Mouse (Mus musculus): ENCODE measurements around the gene Tbc1d21. TPM values are rescaled to one million over a fixed set of nuclear protein-coding genes. Genes with fewer than 3 reads are reported as not detected.

The Tbc1d21 gene
- total and polyA plus RNA-seq, 3 experiments = 4.6 TPM; not detected in 2

- peaks cover 16% of the 10 kb centered on the region for H3K9me3 ChIP-seq (replicated peaks; ENCODE audit: low read length)
- no peaks in the 10 kb centered on the region for H3K36me3 ChIP-seq (replicated peaks in 1 of 2; ENCODE audit: control insufficient read depth in 1 of 2, insufficient read depth in 1 of 2, low read length in 1 of 2)
- H3K79me2 ChIP-seq (replicated peaks; ENCODE audit: control insufficient read depth, extremely low read depth, insufficient read depth, poor library complexity, severe bottlenecking) = no peaks in the 10 kb centered on the region
- in situ Hi-C loops (cut with MboI; ENCODE audit: low pct_ligation_motif_present, low pct_unique_long_range_greater_than_20kb, low sequenced_read_pairs) = loop anchor here (5.0 kb wide), 1 partner anchor 42 kb away; the partner anchor contains the start of gene Tbc1d21
- TF ChIP-seq IRF4 (IDR thresholded peaks at IDR 0.05; ENCODE audit: low read depth, low read length) (no peak; the same call in 1 of the 2 replicates), CTCF (conservative IDR thresholded peaks at IDR 0.05 in 1 of 2, IDR thresholded peaks at IDR 0.05 in 1 of 2; ENCODE audit: low read depth in 2 of 2, low read length in 2 of 2) (peak; percentile 90 to 99), UBTF (IDR thresholded peaks at IDR 0.05; ENCODE audit: low read depth, low read length) (no peak), HCFC1 (IDR thresholded peaks at IDR 0.05; ENCODE audit: low read depth, low read length) (no peak), MEF2A (IDR thresholded peaks at IDR 0.05; ENCODE audit: borderline replicate concordance, low read depth, low read length) (no peak), SMC3 (IDR thresholded peaks at IDR 0.05; ENCODE audit: low read depth, low read length) (peak; percentile 97), POLR2AphosphoS2 (IDR thresholded peaks at IDR 0.05; ENCODE audit: low read depth, low read length) (no peak), ELF1 (IDR thresholded peaks at IDR 0.05; ENCODE audit: low read depth, low read length) (no peak; the same call in 1 of the 2 replicates), RCOR1 (conservative IDR thresholded peaks at IDR 0.05; ENCODE audit: low read depth, low read length) (no peak), ETS1 (conservative IDR thresholded peaks at IDR 0.05; ENCODE audit: low read depth, low read length) (no peak), CHD2 (IDR thresholded peaks at IDR 0.05; ENCODE audit: low read length) (no peak), PAX5 (IDR thresholded peaks at IDR 0.05; ENCODE audit: low read length) (no peak), EP300 (IDR thresholded peaks at IDR 0.05; ENCODE audit: low read length) (no peak), MAZ (IDR thresholded peaks at IDR 0.05; ENCODE audit: low read depth, low read length) (no peak), USF2 (conservative IDR thresholded peaks at IDR 0.05; ENCODE audit: low read depth, low read length) (no peak), TCF12 (IDR thresholded peaks at IDR 0.05; ENCODE audit: low read depth, low read length) (0 out of 2 replicates have a peak, but pooled peaks have one; percentile 22), NELFE (IDR thresholded peaks at IDR 0.05; ENCODE audit: low read depth, low read length) (peak; percentile 30; the same call in 1 of the 2 replicates), TBP (conservative IDR thresholded peaks at IDR 0.05; ENCODE audit: low read depth, low read length) (no peak), JUN (IDR thresholded peaks at IDR 0.05; ENCODE audit: insufficient read depth, low read depth, low read length) (no peak), MAX (IDR thresholded peaks at IDR 0.05; ENCODE audit: low read length) (0 out of 2 replicates have a peak, but pooled peaks have one; percentile 8), MYC (IDR thresholded peaks at IDR 0.05; ENCODE audit: low read depth, low read length) (no peak), NRF1 (IDR thresholded peaks at IDR 0.05; ENCODE audit: low read depth, low read length) (peak; percentile 29; the same call in 1 of the 2 replicates), ZC3H11A (IDR thresholded peaks at IDR 0.05; ENCODE audit: low read depth, low read length) (peak; percentile 83), JUND (conservative IDR thresholded peaks at IDR 0.05; ENCODE audit: low read depth, low read length) (no peak), MXI1 (IDR thresholded peaks at IDR 0.05; ENCODE audit: low read depth, low read length) (no peak), E2F4 (IDR thresholded peaks at IDR 0.05; ENCODE audit: insufficient replicate concordance, low read depth, low read length) (no peak), BHLHE40 (IDR thresholded peaks at IDR 0.05; ENCODE audit: low read depth, low read length) (no peak), ZNF384 (IDR thresholded peaks at IDR 0.05; ENCODE audit: low read depth, low read length) (no peak), RAD21 (IDR thresholded peaks at IDR 0.05; ENCODE audit: low read depth, low read length) (no peak; the same call in none of the 2 replicates)
- H3K27me3 ChIP-seq (replicated peaks) = no peaks in the 10 kb centered on the region
- H3K4me3 ChIP-seq (replicated peaks in 1 of 3; ENCODE audit: low read depth in 2 of 3, low read length in 2 of 3, poor library complexity in 1 of 3) = peak overlapping the region in 1 of 3 experiments; percentile 10
- peaks cover 3 to 4% of the 10 kb centered on the region in 2 experiments; a peak in 2 of 4 replicates for H3K4me1 ChIP-seq (ENCODE audit: control insufficient read depth in 1 of 2, insufficient read depth in 2 of 2)
- peak; percentile 75 for DNase-seq (ENCODE audit: extremely low read depth)
- dilution Hi-C loops (cut with MboI; ENCODE audit: extremely low pct_ligation_motif_present, extremely low pct_unique_long_range_greater_than_20kb, low sequenced_read_pairs) = no loop called here
- H3K27ac ChIP-seq (ENCODE audit: insufficient read depth, low read depth) = no peak overlapping the region
- peak overlapping the region; percentile 19; the same call in 1 of the 2 replicates for H3K4me2 ChIP-seq (ENCODE audit: insufficient read depth, low read depth, poor library complexity, severe bottlenecking)
- H3K9ac ChIP-seq (ENCODE audit: insufficient read depth, low read depth) = peak overlapping the region; percentile 3; the same call in 1 of the 2 replicates
Observed at GRCm38 (mm10) chr9:58330293-58330692, 40.0 kb downstream of the Tbc1d21 start.
